Mouse (Mus musculus): ENCODE results near the gene Astn1.

- TF ChIP-seq EP300 (IDR thresholded peaks at IDR 0.05; ENCODE audit: low read depth in 1 of 2, low read length in 2 of 2) (no peak), CTCF (IDR thresholded peaks at IDR 0.05 in 2 of 3, conservative IDR thresholded peaks at IDR 0.05 in 1 of 3; ENCODE audit: control insufficient read depth in 1 of 3, insufficient read depth in 1 of 3, low read depth in 2 of 3, low read length in 3 of 3, poor library complexity in 1 of 3, severe bottlenecking in 1 of 3) (no peak), ZNF384 (IDR thresholded peaks at IDR 0.05; ENCODE audit: low read depth, low read length) (no peak), POLR2AphosphoS5 (IDR thresholded peaks at IDR 0.05; ENCODE audit: borderline replicate concordance, low read depth, low read length) (no peak), POLR2A (IDR thresholded peaks at IDR 0.05; ENCODE audit: control insufficient read depth in 1 of 2, insufficient read depth in 1 of 2, low read depth in 1 of 2, low read length in 2 of 2, poor library complexity in 1 of 2) (no peak), NRF1 (IDR thresholded peaks at IDR 0.05; ENCODE audit: insufficient read depth, low read depth, low read length, poor library complexity, severe bottlenecking) (no peak), MYC (IDR thresholded peaks at IDR 0.05; ENCODE audit: low read depth, low read length) (no peak), E2F4 (IDR thresholded peaks at IDR 0.05; ENCODE audit: borderline replicate concordance, low read depth, low read length) (no peak), MAFK (IDR thresholded peaks at IDR 0.05; ENCODE audit: borderline replicate concordance, low read depth, low read length) (no peak), MXI1 (IDR thresholded peaks at IDR 0.05; ENCODE audit: low read depth, low read length) (no peak), KAT2A (conservative IDR thresholded peaks at IDR 0.05; ENCODE audit: low read depth, low read length) (no peak), RAD21 (IDR thresholded peaks at IDR 0.05; ENCODE audit: low read depth, low read length) (no peak), ZMIZ1 (IDR thresholded peaks at IDR 0.05; ENCODE audit: low read depth, low read length) (no peak)
Measured at GRCm38 (mm10) chr1:158361964-158362291, at the start of gene Astn1.

Data from MEL (cell line).